Mouse (Mus musculus) retina, postnatal 1 day (tissue): ENCODE measurements around the gene Ndst2.
"Not testable (repeated sequence)": the region's sequence is repeated elsewhere in the genome, so short reads cannot be mapped to it uniquely, and the experiment has no call there.

ENCODE experiments used
- DNase-seq: peaks from one replicate; pipeline ENCODE4 v3.0.0-alpha.2; 2012

Ndst2 gene

DNA sequence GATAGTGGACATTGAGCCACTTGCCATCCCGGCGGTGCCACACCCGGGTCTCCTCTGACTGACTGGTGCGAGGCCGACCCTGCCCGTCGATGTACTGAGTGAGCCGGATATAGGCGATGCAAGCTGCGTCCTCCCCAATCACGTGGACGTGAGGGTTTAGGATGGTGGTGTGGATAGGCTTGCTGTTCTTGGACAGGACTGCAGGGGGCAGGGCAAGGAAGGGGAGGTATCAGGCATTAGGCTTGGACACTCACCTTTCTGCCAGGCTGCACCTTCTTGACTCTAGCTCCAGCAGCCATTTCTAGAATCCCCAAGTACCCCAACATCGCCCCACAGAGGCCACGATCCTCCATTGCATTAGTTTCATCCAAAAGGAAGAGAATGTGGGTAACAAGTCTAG, 2.9 kb upstream of the Ndst2 start:
- peak; percentile 74 for DNase-seq

DNA sequence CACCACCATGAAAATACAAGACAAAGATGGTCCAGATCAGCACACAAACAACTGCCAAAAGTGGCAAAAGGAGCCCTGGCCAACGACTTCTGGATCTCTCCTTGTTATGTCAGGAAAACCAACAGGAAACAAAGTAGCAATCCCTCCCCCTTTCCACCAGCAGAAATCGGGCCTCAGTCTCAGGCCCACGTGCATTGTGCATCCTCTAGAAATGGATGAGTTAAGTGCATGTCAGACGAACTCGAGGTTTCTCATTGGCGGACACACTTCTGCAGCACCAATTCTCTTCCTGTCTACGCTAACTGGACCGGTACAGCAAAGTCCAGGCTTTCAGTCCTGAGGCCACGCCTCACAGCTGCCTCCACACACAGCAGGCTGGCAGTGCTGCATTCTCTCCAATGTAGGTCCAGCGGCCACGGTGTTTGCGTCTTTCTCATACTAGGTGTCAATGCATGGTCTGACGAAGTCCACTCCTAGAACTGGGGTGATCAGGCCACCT, 1.6 kb upstream of the Ndst2 start:
- DNase-seq = no peak

DNA sequence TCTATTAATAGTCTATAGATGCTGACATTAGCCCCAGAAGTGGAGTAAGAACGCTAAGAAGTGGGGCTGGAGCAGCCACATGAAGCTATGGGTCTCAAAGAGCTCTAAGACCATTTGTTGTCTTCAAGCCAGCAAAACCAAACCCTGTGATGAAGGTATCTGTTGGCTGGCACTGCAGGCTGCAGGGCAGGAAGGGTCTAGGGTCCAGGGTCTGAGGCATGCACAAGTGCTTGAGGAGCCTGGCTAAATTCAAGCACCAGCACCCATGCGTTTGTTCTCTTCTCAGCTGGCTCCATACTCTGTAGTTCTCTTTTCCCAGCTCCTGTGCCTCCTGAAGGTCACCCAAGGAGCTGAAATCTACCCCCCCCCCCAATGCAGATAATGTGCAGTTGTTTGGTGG, 690 bp upstream of the Ndst2 start:
- no peak for DNase-seq

DNA sequence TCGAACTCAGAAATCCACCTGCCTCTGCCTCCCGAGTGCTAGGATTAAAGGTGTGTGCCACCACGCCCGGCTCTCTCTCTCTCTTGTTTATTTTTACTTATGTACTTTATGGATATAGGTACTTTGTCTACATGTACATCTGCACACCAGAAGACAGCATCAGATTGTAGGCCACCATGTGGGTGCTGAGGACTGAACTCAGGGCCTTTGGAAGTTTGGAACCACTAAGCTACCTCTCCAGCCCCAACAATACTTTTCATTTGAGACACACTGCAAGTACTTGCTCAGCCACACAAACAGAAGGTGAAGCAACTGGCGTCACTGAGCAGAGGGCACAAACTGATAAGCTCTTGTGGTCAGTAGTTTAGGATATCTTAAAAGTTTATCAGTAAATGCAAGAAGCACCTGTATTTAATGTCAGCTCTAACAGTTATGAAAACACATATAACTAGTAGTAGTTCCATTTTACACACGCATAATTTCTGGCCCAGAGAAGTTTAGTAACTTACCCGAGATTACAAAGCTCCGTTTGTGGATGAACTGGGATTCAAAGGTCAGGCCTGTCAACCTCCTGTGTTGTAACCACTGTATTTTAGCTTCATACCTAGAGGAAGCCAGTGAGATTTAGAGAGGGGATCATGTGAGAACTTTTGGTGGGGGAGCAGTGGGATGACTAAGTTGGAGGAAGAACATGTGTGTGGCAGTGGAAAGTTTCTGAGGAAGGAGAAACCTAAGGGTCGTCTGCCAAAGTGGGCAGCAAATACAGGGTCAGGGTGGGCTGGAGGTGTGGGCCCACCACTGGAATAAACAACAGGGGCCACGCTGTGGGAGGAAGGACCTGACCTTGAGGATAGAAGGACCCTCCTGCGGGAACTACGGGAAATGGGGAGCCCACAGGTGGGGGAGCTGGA, 1.1 kb downstream of the Ndst2 start:
- no peak for DNase-seq

DNA sequence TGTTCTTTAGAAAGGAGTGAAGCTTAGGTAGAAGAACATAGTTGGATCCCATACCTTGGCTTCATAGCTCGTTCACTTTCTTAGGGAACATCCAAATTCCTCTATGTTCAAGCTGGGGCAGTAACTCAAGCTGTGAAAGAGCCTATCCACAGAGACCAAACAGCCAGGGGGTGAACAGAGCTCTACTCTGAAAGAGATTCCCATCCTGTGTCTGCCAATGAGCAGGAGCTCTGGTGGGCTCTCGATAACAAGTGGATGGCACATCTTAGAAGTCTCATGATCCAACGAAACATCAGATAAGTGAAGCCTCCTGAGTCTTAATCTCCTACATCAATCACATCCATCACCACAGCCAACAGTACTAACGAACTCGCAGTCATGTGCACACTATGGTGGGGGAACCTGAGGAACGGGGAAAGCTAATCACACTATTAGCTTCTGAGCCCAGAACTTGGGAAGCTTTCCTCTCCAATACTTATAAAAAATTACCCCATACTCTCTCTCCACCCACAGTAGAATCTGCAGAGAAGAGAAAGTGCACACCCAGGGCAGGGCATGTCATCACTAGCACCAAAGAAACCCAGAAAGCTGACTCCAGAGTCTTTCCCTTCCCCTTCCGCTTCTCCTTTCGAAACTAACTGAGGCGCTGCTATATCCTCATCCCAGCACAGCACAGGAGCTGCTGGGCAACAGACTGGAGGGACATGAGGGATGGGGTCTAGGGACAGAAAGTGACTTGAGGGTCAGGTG, 3.3 kb downstream of the Ndst2 start:
- no peak for DNase-seq

DNA sequence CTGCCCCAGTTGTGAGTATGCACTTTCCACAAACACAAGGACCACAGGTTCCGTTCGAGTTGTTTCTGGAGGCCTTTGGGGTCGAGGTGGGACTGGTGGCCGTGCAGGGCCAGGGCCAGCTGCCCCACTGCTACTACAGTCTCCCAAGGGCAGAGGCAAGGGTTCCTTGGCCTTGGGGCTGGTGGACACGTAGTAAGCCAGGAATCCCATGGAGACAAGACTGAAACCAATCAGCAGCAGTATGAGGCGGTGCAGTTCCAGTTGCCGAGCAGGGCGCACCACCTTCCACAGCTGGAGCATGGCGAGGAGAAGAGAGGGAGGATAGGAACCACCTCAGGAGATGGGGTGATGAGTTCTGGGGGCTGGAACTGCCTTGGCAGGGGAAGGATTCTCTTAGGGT, 4.5 kb downstream of the Ndst2 start:
- DNase-seq = no peak

DNA sequence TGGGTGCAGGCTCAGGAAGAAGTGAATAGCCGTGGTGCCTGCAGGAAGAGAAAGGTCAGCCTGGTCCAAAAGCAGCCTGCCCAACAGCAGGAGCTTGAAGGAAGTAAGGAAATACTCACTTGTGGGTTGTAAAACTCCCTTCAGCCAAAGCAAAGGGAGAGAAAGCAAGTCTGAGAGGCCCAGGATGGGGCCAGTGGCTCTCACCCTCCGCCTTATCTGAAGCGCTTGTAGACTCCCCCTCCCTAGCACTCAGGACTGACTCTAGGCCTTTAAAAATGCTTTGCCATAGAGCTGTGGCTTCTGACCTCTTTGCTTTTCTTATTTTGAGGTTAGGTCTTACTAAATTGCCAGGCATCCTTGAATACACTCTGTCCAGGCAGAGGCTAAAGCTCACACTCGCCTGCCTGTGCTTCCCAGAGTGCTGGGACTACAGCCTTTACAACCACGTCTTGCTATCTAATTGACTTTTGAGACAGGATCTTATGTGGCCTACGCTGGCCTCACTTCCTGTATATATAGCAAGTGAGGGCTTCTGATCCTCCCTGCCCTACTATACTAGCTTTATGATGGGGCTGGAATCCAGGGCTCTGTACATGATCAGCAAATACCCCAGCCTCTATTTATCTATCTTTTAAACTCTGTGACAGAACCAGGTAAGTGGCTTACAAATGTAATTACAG, 8.6 kb downstream of the Ndst2 start:
- no peak for DNase-seq

DNA sequence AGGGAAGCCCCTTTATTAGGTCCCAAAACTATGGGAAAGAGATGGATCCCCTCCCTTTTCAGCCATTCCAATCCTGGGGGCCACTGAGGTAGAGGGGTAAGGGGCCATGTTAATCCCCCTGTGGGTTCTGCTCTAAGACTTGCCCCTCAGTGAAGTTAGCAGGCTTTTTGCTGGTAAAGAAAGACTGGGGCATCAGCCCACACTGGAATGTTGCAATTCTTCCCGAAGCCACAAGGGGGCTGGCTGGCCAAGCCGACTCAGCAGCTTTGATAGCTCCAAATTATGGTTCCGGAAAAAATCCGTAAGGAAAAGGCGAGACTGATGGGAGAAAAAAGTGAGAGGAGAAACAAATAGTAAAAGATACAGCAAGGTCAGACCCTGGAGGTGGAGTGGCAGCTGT, 10.3 kb downstream of the Ndst2 start:
- DNase-seq = peak; percentile 67

DNA sequence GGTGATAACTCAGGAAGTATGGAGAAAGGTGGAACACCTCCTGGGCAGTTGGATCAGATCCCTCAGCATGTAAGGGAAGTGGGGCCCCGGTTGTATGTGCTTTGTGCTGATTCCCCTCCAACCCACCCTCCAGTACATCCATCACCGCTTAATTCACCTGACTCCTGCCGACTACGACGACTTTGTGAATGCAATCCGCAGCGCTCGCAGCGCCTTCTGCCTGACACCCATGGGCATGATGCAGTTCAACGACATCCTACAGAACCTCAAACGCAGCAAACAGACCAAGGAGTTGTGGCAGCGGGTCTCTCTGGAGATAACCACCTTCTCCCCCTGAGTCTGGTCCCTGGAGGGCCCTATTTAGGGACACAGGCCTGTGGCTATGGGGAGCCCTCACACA, 11.4 kb downstream of the Ndst2 start:
- no peak for DNase-seq

DNA sequence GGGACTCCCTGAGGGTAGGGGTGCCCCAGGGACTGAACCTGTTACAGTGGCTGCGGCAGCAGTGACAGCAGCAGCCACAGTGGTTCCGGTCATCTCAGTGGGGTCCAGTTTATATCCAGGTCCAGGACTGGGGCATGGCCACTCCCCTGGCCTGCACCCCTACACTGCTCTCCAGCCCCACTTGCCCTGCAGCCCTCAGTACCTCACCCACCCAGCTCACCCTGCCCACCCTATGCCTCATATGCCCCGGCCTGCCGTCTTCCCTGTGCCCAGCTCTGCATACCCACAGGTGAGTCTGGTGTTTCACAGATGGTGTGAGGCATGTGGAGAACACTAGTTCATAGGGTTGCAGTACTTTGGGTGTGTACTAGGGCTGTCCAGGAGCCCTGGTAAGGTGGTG, 13.0 kb downstream of the Ndst2 start:
- DNase-seq = no peak

DNA sequence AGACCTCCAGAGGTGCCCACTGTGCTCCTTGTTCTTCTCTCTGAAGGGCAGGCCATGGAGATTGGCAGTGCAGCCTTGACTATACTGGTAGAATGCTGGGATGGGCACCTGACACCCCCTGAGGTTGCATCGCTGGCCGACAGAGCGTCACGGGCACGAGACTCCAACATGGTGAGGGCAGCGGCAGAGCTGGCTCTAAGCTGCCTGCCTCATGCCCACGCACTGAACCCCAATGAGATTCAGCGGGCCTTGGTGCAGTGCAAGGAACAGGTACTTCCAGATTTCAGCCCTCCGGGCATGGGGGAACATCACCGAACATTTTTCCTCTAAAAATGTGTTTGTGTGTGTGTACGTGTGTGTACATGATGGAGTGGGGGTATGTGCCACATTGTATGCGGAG, 14.6 kb downstream of the Ndst2 start:
- no peak for DNase-seq

DNA sequence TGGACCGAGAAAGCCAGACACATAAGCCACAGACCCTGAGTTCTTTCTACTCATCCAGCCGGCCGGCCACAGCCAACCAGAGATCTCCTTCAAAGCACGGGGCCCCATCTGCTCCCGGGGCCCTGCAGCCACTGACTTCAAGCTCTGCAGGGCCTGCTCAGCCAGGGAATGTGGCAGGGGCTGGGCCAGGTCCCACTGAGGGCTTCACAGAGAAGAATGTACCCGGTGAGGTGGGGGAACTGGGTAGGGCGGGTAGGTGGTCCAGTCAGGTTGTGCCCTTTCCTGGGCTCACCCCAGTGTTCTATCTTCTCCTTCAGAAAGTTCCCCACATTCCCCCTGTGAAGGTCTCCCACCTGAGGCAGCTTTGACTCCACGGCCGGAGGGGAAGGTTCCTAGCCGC, 15.9 kb downstream of the Ndst2 start:
- DNase-seq = no peak

DNA sequence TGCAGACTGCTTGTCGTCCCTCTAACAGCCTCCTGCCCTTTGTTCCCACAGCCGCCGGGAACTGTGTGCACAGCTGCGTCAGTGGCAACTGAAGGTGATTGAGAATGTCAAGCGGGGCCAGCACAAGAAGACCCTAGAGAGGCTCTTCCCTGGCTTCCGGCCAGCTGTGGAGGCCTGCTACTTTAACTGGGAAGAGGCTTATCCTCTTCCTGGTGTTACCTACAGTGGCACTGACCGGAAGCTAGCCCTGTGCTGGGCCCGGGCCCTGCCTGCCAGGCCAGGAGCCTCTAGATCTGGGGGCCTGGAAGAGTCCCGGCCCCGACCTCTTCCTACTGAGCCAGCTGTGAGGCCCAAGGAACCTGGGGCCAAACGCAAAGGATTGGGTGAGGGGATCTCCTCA, 20.5 kb downstream of the Ndst2 start:
- no peak for DNase-seq

DNA sequence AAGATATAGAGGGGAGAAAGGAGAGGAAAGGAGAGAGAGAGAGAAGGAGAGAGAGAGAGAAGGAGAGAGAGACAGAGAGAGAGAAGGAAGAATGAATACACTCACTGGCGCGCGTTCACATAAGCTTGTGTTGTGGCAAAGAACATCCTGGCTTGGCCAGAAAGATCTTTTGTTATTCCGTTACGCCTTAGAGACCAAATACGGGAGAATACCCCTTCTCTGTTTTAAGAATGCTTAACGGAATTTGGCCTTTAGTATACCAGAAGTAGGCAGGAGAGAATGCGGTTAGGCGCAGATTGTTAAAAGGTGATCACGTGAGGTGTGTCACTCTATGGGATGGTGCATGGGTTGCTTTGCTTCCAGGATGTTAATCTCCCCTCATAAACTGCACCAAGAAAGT, 26.1 kb downstream of the Ndst2 start:
- DNase-seq = no peak

DNA sequence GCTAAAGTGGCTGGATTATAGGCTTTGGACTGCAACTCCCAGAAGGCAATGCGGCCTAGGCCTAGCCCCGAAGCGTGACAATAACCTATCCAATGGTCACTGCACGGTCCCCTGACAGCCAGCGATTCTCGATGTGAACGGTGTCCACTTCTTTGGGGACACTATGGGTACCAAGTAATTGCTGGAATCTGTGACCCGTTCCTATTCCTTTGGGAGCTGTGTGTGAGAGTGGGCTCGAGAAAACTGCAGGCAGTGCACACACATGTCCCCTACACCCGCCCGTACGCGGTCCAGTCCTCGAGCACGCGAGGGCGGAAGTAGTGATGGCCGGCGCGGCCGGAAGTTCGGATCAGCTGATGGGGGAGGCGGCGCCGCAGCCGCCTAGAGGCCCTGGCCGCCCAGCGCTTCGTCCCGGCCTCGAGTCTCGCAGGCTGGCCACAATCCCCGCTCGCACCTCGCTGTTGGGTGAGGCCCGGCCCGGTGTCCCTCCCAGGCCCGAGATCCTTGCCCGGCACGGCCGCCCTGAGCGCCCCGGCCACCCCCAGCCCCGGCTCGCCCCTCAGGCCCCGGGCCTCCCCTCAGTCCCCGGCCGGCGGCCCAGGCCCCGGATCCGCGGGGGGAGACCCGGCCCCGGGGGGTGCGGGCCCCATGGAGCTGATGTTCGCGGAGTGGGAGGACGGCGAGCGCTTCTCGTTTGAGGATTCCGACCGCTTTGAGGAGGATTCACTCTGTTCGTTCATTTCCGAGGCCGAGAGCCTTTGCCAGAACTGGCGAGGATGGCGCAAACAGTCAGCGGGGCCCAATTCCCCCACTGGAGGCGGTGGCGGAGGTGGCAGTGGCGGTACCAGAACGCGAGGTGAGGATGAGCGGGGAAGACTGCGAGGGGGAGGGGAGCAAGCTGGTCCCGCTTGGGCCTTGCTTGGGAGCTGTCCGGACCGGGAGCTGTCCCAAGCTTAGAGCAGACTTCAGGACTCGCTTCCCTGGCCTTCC, 26.9 kb downstream of the Ndst2 start, which contains the start of gene Zswim8:
TSS of gene Zswim8 (plus strand) at position 352 of the 990 bp plus-strand sequence.
- peak; percentile 95 for DNase-seq

DNA sequence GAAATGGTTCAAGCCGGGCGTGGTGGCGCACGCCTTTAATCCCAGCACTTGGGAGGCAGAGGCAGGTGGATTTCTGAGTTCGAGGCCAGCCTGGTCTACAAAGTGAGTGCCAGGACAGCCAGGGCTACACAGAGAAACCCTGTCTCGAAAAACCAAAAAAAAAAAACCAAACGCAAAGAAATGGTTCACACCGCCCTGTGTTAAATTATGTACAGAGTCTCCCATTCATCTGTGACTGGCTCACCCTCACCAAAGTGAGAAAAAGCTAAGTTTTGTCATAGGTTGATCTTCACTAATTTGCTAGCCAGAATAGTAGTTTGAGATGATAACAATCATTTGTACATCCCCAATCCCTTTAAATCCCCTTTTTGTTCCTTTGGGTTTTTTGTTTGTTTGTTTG, 30.9 kb downstream of the Ndst2 start:
- DNase-seq = not testable (repeated sequence)

DNA sequence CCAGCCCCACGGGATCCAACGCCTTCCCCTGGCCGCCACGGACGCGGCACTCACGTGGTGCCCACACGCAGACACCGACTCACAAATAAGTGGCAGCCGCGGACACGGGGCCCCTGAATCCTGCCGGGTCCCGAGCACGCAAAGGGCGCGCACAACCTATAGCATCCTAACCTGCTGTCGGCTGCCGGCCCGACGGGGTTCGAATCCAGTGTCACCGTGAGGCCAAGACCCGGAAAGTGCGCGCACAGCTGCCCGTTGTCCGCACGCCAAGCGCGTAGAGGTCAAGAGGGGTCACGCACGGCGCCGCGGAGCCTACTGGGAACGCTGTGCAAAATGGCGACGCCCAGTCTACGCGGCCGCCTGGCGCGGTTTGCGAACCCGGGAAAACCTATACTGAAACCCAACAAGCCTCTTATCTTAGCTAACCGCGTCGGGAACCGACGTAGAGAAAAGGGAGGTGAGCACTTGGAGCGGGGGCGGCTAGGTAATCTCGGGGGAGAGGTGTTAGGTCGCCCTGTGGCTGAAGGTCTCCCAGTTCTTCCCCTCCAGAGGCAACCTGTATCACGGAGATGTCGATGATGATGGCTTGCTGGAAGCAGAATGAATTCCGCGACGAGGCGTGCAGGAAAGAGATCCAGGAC, 31.5 kb downstream of the Ndst2 start, which contains the start of gene Chchd1:
TSS of gene Chchd1 (plus strand) at position 266 of the 641 bp plus-strand sequence.
- peak; percentile 93 for DNase-seq

DNA sequence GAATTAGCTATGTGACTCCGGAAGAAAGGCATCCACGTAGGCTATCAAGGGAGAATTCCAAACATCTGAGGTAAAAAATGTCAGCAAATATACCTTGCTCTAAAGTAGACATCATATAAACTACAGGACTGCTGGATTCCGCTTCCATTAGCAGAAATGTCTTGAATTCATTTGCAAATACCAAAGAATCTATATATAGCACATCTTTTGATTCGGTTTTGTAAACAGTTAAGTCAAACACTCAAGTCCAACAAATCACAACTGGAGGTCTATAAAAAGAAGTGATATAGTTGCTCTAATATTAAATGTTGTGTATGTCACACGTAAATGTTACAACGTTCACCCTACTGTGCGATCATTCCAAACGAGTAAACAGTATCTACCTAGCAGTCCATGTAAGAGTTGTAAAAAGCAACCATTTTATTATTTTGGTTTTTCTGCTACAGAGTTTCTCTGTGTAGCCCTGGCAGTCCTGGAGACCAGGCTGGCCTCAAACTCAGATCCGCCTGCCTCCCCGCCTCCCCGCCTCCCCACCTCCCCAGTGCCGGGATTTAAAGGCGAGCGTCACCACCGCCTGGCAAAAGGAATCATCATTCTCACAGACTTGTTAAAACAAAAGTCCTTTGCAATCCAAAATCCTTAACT, 32.1 kb downstream of the Ndst2 start:
- no peak for DNase-seq

DNA sequence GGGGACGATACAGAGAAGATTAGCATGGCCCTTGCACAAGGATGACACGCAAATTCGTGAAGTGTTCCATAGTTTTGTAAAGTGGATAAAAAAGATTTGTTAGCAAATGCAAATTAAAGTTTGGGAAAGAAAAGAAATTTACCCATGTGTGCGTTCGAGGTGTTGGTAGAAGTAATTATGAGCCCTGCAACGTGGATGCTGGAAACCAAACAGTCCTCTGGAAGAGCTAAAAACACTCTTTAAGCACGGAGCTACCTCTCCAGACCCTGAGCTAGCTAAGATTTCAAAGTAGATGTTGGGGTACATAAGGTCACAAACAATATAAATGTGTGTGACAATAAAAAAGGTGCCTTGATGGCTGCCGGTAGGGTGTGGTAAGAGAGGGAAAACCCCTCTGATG, 32.8 kb downstream of the Ndst2 start:
- DNase-seq = no peak

DNA sequence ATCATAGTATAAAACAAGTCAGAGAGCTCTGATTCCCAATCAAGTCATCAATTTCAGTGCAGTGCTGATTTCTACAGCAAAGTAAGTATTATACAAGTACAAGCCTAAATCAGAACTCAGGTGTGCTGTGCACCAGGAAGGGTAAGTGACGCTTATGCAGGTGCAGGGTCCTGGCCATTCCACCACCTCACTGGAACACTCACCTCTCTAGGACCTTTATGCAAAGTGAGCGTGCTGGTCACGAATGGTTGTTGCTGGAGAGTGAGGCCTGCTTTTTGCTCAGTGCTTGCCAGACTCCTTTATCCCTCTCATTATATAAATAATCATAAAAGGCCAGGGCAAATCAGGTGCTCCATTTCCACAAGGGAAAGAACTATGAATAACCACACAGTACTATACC, 34.0 kb downstream of the Ndst2 start:
- DNase-seq = no peak

DNA sequence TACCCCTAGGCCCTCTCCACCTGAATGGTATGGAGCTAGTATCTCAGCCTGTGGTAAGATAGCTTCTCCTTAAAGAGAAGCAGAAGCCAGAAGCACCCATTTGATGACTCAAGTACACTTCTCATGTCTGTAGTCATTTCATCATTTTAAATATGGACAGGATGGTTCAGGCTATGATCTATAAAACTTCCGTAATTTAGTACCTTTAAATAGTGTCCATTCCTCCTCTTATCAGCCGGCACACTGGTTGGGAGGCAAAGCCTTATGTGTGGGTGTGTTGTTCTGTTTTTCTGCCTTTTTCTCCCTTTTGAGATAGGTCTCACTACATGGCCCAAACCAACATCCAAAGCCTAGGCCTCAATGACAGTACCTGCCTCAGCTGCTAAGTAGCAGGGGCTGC, 35.8 kb downstream of the Ndst2 start:
- DNase-seq = no peak
